Mouse (Mus musculus): ENCODE data around the gene Lmna. TPM values are rescaled to one million over a fixed set of nuclear protein-coding genes. Genes with fewer than 3 reads are reported as not detected.
A peak's percentile ranks its signal among the peaks of the same experiment; 100 is the strongest.

The Lmna gene
- polyA plus RNA-seq, 1 experiment from 2014 or later: 92.5 TPM

DNA sequence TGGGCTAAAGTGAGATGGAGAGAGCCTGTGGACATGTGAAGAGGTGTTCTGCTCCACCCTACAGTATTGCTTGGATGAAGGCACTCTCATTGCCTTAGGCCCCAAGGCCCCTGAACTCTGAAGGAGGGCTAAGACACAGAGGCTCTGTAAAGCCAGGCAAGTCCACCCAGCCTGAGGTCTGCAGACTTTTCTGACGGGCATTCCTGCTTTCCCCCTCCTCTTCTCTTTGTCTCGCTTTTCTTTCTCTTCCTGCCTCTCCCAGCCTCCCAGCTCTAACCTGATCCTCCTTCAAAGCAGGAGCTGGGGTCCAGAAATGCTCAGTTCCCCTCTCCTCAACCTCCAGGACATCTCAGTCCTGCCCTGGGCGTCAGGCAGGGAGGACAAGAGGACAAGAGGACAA, 25.2 kb upstream of the Lmna start:
- Histone ChIP-seq H3K27me3 (replicated peaks; ENCODE audit: control insufficient read depth, insufficient read depth, low read length) (no peaks in the 10 kb centered on the region), H3K4me2 (replicated peaks; ENCODE audit: low read depth) (no peak overlapping the region), H3K4me3 (ENCODE audit: low read depth, low read length) (no peak overlapping the region), H3K27ac (ENCODE audit: low read depth, low read length) (no peak overlapping the region; the same call in 1 of the 2 replicates), H3K9ac (ENCODE audit: low read depth, low read length) (no peak overlapping the region), H3K4me1 (replicated peaks; ENCODE audit: control insufficient read depth, insufficient read depth, low read length) (peaks cover 3% of the 10 kb centered on the region; the same call in 1 of the 2 replicates), H3K36me3 (ENCODE audit: control insufficient read depth, insufficient read depth) (peaks cover 9% of the 10 kb centered on the region; the same call in 1 of the 2 replicates), H3K9me3 (ENCODE audit: control insufficient read depth) (no peaks in the 10 kb centered on the region)
- 69% methylated on average over 3 of the region's 3 CpGs for WGBS
- no peak for ATAC-seq
- no peak for TF ChIP-seq CTCF (IDR thresholded peaks at IDR 0.05; ENCODE audit: low read depth)

DNA sequence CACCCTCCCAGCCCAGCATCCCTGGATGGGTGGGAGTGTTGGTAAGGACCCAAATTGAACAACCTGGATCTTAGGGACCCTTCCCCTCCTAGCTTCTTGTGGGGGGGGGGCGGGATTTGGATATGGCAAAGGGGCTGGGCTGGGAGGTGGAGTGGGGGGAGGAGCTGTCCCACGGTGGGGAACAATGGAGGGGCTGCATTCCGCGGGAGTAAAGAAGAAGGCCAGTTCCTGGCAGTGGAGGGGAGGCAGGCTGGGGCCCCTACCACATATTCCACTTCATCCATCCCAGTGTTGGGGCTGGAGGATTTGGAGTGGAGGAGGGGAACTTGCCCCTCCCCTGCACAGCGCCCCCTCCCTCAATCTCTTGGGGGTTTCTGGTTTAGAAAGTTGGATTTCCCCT, 23.9 kb upstream of the Lmna start:
- no peak for ATAC-seq
- peaks cover 3% of the 10 kb centered on the region; the same call in 1 of the 2 replicates for H3K4me1 ChIP-seq (replicated peaks; ENCODE audit: control insufficient read depth, insufficient read depth, low read length)
- H3K4me2 ChIP-seq (replicated peaks; ENCODE audit: low read depth): peak overlapping the region; percentile 97
- no peaks in the 10 kb centered on the region for H3K27me3 ChIP-seq (replicated peaks; ENCODE audit: control insufficient read depth, insufficient read depth, low read length)
- TF ChIP-seq CTCF (IDR thresholded peaks at IDR 0.05; ENCODE audit: low read depth): no peak
- H3K9me3 ChIP-seq (ENCODE audit: control insufficient read depth): no peaks in the 10 kb centered on the region
- H3K9ac ChIP-seq (ENCODE audit: low read depth, low read length): no peak overlapping the region
- peak overlapping the region; percentile 76 for H3K4me3 ChIP-seq (ENCODE audit: low read depth, low read length)
- no peak overlapping the region for H3K27ac ChIP-seq (ENCODE audit: low read depth, low read length)
- H3K36me3 ChIP-seq (ENCODE audit: control insufficient read depth, insufficient read depth): peaks cover 9% of the 10 kb centered on the region; the same call in 1 of the 2 replicates
- 11% methylated on average over 5 of the region's 5 CpGs for WGBS

DNA sequence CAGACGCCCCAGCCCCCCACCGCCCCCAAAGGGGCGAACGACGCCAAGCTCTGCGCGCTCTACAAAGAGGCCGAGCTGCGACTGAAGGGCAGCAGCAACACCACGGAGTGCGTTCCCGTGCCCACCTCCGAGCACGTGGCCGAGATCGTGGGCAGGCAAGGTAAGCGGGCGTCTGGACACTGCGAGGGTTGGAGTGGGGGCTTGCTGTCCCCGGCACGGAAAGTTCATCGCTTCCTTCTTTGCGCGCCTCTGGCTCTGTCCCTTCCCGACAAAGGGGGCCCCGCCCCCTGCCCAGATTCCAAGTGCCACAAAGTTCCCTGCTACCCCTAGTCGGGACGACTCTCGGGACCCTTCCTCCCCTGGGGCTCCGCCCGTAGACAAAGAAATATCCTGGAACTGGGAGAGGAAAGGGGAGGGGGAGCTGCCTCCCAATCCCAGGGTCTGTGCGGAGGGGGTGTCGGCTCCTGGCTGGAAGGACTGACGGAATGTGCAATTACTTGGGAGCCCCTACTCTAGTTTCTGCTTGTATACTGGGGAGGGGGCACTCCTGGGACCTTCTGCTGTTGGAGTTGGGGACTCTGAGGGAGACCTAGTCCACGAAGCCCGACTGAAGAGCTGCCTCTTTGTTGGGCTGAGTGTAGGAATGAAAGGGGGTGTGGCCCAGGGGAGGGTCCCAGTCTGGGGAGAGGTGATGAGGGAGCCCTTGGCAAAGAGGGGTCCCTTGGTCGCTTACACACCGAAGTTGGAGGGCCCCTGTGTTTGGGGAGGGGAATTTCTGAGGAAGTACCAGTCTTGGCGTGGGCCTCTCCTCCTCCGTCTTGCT, 23.1 kb upstream of the Lmna start:
- WGBS: 3% methylated on average over 33 of the region's 40 CpGs
- H3K9me3 ChIP-seq (ENCODE audit: control insufficient read depth): no peaks in the 10 kb centered on the region
- TF ChIP-seq CTCF (IDR thresholded peaks at IDR 0.05; ENCODE audit: low read depth): no peak
- ATAC-seq: no peak
- peak overlapping the region; percentile 57 for H3K9ac ChIP-seq (ENCODE audit: low read depth, low read length)
- H3K36me3 ChIP-seq (ENCODE audit: control insufficient read depth, insufficient read depth): peaks cover 1% of the 10 kb centered on the region; the same call in 1 of the 2 replicates
- peaks cover 3% of the 10 kb centered on the region; the same call in 1 of the 2 replicates for H3K4me1 ChIP-seq (replicated peaks; ENCODE audit: control insufficient read depth, insufficient read depth, low read length)
- H3K27ac ChIP-seq (ENCODE audit: low read depth, low read length): no peak overlapping the region
- peak overlapping the region; percentile 76 for H3K4me3 ChIP-seq (ENCODE audit: low read depth, low read length)
- no peaks in the 10 kb centered on the region for H3K27me3 ChIP-seq (replicated peaks; ENCODE audit: control insufficient read depth, insufficient read depth, low read length)
- H3K4me2 ChIP-seq (replicated peaks; ENCODE audit: low read depth): peak overlapping the region; percentile 97

DNA sequence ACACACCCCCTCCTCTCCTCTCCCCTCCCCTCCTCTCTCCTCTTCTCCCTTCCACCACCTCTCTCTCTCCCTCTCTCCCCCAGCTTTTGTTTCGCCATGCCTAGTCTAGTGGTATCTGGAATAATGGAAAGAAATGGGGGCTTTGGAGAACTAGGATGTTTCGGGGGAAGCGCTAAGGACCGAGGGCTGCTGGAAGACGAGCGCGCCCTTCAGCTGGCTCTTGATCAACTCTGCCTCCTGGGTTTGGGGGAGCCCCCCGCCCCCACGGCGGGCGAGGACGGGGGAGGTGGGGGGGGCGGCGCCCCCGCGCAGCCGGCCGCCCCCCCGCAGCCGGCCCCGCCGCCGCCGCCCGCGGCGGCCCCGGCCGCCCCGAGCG, 22.5 kb upstream of the Lmna start, which contains the start of gene Mex3a:
Gene Mex3a (plus strand): TSS at position 97 of the 376 bp plus-strand sequence.
- Histone ChIP-seq H3K36me3 (ENCODE audit: control insufficient read depth, insufficient read depth) (no peaks in the 10 kb centered on the region; the same call in 1 of the 2 replicates), H3K27ac (ENCODE audit: low read depth, low read length) (peak within 1 kb of the TSS; percentile 60), H3K27me3 (replicated peaks; ENCODE audit: control insufficient read depth, insufficient read depth, low read length) (no peaks in the 10 kb centered on the region), H3K4me3 (ENCODE audit: low read depth, low read length) (peak within 1 kb of the TSS; percentile 76), H3K4me1 (replicated peaks; ENCODE audit: control insufficient read depth, insufficient read depth, low read length) (peaks cover 3% of the 10 kb centered on the region; the same call in 1 of the 2 replicates), H3K4me2 (replicated peaks; ENCODE audit: low read depth) (peak within 1 kb of the TSS; percentile 97), H3K9ac (ENCODE audit: low read depth, low read length) (peak within 1 kb of the TSS; percentile 57), H3K9me3 (ENCODE audit: control insufficient read depth) (no peaks in the 10 kb centered on the region)
- ATAC-seq: no peak
- WGBS: 2% methylated on average over 7 of the region's 31 CpGs
- no peak for TF ChIP-seq CTCF (IDR thresholded peaks at IDR 0.05; ENCODE audit: low read depth)

DNA sequence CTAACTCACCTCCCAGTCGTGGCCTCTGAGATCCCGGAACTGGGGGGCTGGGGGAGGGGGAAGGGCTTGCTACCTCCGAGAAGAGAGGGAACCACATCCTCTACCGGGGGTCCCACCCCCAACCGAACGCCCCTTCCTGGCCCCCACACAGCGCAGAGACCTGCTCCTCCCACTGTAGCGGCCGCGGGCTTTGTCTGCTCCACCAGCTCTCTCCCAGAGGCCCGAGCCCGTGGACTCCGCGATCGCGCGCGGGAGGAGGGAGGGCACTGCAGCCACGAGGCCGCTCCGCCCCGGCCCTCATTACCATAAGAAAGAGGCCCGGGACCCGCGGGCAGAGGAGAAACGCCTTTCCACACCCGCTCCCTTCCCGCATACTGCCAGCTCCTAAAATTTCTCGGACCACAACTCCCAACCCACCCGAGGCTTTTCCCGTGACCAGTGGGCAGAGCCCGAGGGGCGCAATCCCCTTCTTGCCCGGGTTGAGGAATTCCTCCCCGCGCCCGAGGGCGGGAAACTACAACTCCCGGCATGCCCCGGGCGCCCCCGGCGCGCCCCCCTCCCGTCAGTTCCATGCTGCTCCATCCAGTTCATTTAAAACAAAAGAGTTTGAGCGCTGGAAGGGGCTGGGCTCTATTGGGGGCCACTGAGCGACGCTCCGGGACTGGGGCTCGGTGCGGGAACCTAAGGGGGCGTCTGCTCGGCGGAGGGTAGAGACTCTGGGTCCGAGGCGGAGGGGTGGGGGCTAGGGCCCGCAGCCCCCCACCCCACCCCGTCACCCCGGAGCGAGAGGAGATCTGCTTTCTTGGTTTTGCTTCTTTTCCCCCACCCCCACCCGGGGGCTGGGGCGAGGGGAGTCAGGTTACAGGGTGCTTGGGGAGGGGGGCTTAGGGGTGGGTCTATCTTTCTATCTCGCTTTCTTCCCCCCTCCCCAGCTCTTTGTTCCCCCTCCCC, 21.9 kb upstream of the Lmna start:
- Histone ChIP-seq H3K27me3 (replicated peaks; ENCODE audit: control insufficient read depth, insufficient read depth, low read length) (no peaks in the 10 kb centered on the region), H3K9me3 (ENCODE audit: control insufficient read depth) (no peaks in the 10 kb centered on the region), H3K9ac (ENCODE audit: low read depth, low read length) (peak overlapping the region; percentile 57), H3K4me1 (replicated peaks; ENCODE audit: control insufficient read depth, insufficient read depth, low read length) (peaks cover 3% of the 10 kb centered on the region; the same call in 1 of the 2 replicates), H3K27ac (ENCODE audit: low read depth, low read length) (peak overlapping the region; percentile 60), H3K36me3 (ENCODE audit: control insufficient read depth, insufficient read depth) (no peaks in the 10 kb centered on the region), H3K4me3 (ENCODE audit: low read depth, low read length) (peak overlapping the region; percentile 76), H3K4me2 (replicated peaks; ENCODE audit: low read depth) (peak overlapping the region; percentile 97)
- under 1% methylated on average over 62 of the region's 63 CpGs for WGBS
- ATAC-seq: peak; percentile 69
- TF ChIP-seq CTCF (IDR thresholded peaks at IDR 0.05; ENCODE audit: low read depth): 0 out of 2 replicates have a peak, but pooled peaks have one; percentile 7
